Mouse (Mus musculus): ENCODE data around the gene Scamp5.

DNA sequence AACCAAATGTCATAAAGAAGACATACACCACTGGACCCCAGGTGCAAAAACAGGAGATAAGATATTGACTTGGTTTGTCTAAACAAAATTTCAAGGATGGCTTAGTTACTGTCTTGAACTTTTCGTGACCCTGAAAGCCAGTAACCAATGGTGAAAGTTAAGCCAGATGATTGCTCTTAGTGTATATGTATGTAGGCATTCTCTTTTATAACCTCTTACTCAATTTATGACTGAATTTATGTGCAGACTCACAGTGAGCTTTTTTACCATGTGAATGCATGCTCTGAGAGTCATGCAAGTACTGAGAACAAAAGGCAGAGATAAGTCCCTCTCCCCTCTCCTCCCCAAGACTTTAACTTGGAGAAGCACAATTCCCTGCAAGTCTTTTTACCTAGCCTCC lies 75.0 kb downstream of the Scamp5 start:
- TF ChIP-seq CTCF (IDR thresholded peaks at IDR 0.05; ENCODE audit: low read depth, low read length) (no peak), GATA1 (IDR thresholded peaks at IDR 0.05; ENCODE audit: borderline replicate concordance, low read length) (no peak), TAL1 (conservative IDR thresholded peaks at IDR 0.05; ENCODE audit: low read depth, low read length) (no peak), POLR2AphosphoS5 (IDR thresholded peaks at IDR 0.05; ENCODE audit: insufficient replicate concordance, low read depth, low read length) (no peak), GATA2 (IDR thresholded peaks at IDR 0.05; ENCODE audit: borderline replicate concordance, low read depth, low read length) (no peak)

All from G1E (cell line).